Mouse (Mus musculus) liver, embryonic 14.5 days (tissue): ENCODE data around the gene Mpv17l2.

Experiments used
- CTCF ChIP-seq: IDR thresholded peaks from 2 replicates; pipeline ENCODE4 v1.5.1; 2016; ENCODE audit warnings: antibody characterized with exemption, low read depth, control low read depth
- EP300 ChIP-seq: IDR thresholded peaks from 2 replicates; pipeline ENCODE4 v1.6.1; 2016; ENCODE audit warnings: antibody characterized with exemption, low read depth

- TF ChIP-seq CTCF (no peak), EP300 (no peak)
These were observed 37.1 kb downstream of the Mpv17l2 start, which contains the start of gene Pde4c for GRCm38 (mm10) chr8:70723486-70724210.
